Mouse (Mus musculus): ENCODE results near the gene Sik2.

DNA sequence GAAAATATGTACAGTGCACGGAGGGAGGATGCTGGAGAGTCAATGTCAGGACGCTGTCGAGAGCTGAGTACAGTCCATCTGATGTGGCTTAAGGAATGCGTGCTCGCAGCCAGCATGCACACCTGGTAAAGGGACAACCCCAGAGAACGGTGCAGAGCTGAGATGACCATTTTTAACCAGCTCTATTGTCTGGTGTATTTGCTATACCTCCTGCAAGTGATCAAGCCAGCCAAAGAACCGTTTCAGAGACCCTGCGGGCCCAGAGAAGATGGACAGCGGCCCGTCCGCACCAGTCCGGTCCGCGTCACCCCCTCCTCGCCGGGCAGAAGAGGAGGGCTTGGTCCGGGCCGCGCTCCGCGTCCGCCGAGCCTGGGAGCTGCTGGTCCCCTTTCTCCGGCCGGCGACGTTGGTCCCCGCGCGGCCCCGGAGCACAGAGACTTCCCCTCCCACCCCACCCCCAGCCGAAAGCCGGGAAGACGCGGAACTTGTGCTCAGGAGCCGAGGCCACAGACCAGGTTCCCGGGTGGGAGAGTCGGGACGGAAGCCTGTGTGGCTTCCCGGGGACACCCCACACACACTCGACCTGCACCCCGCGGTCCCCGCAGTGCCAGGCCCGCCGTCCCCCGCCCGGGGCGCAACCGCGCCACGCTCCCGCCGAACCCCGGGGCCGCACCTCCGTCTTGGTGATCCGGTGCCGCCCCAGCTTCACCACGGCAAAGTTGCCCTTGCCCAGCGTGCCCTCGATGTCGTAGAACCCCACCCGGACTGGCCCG lies 619 bp downstream of the Sik2 start:
- TF ChIP-seq GATA1 (IDR thresholded peaks at IDR 0.05; ENCODE audit: borderline replicate concordance, low read length) = no peak
- TF ChIP-seq FLI1 (IDR thresholded peaks at IDR 0.05; ENCODE audit: low read length) = no peak
